In genomic region chr1:36683810-36684467, GRCm38 (mm10) we compare ENCODE assay signal across 9 mouse cellular contexts. TPM values are rescaled to one million over a fixed set of nuclear protein-coding genes. Genes with fewer than 3 reads are reported as not detected.
DNase-seq lines count a peak whose midpoint lies in the region; ATAC-seq and TF ChIP-seq lines count a peak whose summit lies in the region.
"Had no signal": no experiment of that assay in that cellular context is flagged by ENCODE, and none has a peak within 500 bp of the region (broad histone marks: within the 10 kb centered on the region; RNA-seq: fewer than 3 reads in every experiment).

No protein-coding gene starts in this region.

- TF ChIP-seq CTCF in brain, embryonic 14.5 days (IDR thresholded peaks at IDR 0.05; ENCODE audit: borderline replicate concordance, extremely low read depth, insufficient read depth, insufficient read length) = peak; percentile 83
- TF ChIP-seq CTCF in liver, postnatal 0 days (IDR thresholded peaks at IDR 0.05; ENCODE audit: low read depth) = peak; percentile 91
- TF ChIP-seq CTCF in testis, adult 2 months (IDR thresholded peaks at IDR 0.05; ENCODE audit: control insufficient read depth, insufficient read depth, insufficient replicate concordance, low read depth, low read length) = peak; percentile 62; the same call in 1 of the 2 replicates

- H3K36me3 ChIP-seq in liver, postnatal 0 days (replicated peaks; ENCODE audit: insufficient read depth, low read length) = no peaks in the 10 kb centered on the region
- no peaks in the 10 kb centered on the region for H3K36me3 ChIP-seq in neural tube, embryonic 15.5 days
- peaks cover 6% of the 10 kb centered on the region for H3K36me3 ChIP-seq in testis, adult 2 months (ENCODE audit: control insufficient read depth, insufficient read depth, low read length)

- TF ChIP-seq POLR2A in brain, embryonic 14.5 days (IDR thresholded peaks at IDR 0.05; ENCODE audit: borderline replicate concordance, extremely low read depth, insufficient read depth, insufficient read length, poor library complexity, severe bottlenecking) = no peak
- TF ChIP-seq POLR2A in testis, adult 2 months (IDR thresholded peaks at IDR 0.05; ENCODE audit: control insufficient read depth, low read depth, low read length) = no peak

- ATAC-seq in liver, postnatal 0 days = peak; percentile 88
- ATAC-seq in neural tube, embryonic 15.5 days (ENCODE audit: low FRiP score) = peak; percentile 75

- no peak overlapping the region for H3K27ac ChIP-seq in liver, postnatal 0 days (ENCODE audit: low read depth)
- H3K27ac ChIP-seq in neural tube, embryonic 15.5 days (replicated peaks) = no peak overlapping the region
- H3K27ac ChIP-seq in testis, adult 2 months (ENCODE audit: control insufficient read depth, insufficient read depth, low read depth, low read length) = no peak overlapping the region

- 5% methylated on average over 13 of the region's 13 CpGs for WGBS in large intestine, adult 2 months
- WGBS in liver, postnatal 0 days (ENCODE audit: insufficient replicate concordance) = 11% methylated on average over 13 of the region's 13 CpGs
- WGBS in neural tube, embryonic 15.5 days = 10% methylated on average over 13 of the region's 13 CpGs

- no peak overlapping the region for H3K4me2 ChIP-seq in liver, postnatal 0 days (ENCODE audit: low read depth, low read length)
- H3K4me2 ChIP-seq in neural tube, embryonic 15.5 days = no peak overlapping the region

- no peaks in the 10 kb centered on the region for H3K27me3 ChIP-seq in liver, postnatal 0 days (ENCODE audit: insufficient read depth, low read length)
- no peaks in the 10 kb centered on the region for H3K27me3 ChIP-seq in neural tube, embryonic 15.5 days (replicated peaks)
- H3K27me3 ChIP-seq in testis, adult 2 months (ENCODE audit: control insufficient read depth, insufficient read depth, low read length) = no peaks in the 10 kb centered on the region

- intact Hi-C loops in heart, postnatal 10 days (cut with DNase I) = loop anchor here (1.0 to 2.0 kb wide), 2 partner anchors 47 to 137 kb away; partner anchors contain the start of gene Ankrd39

- DNase-seq in CD8-positive naive resting alpha-beta T cell, adult 2 months (ENCODE audit: low read depth in 2 of 2, low spot score in 2 of 2) = peak; percentile 53 to 65
- DNase-seq in brain, embryonic 14.5 days (ENCODE audit: low read depth) = peak; percentile 92
- peak; percentile 79 for DNase-seq in fibroblast of lung, adult 2 months (ENCODE audit: low read depth)
- peak; percentile 86 to 87 for DNase-seq in heart, postnatal 10 days
- peak; percentile 57 for DNase-seq in large intestine, adult 2 months (ENCODE audit: low read depth, low spot score)
- DNase-seq in liver, postnatal 0 days = peak; percentile 77

- no peak overlapping the region for H3K9ac ChIP-seq in liver, postnatal 0 days (replicated peaks)
- H3K9ac ChIP-seq in neural tube, embryonic 15.5 days (replicated peaks) = no peak overlapping the region

- H3K9me3 ChIP-seq in liver, postnatal 0 days (ENCODE audit: low read length) = no peaks in the 10 kb centered on the region
- H3K9me3 ChIP-seq in neural tube, embryonic 15.5 days (replicated peaks) = no peaks in the 10 kb centered on the region

- H3K4me3 ChIP-seq in liver, postnatal 0 days (ENCODE audit: low read depth, low read length) = no peak overlapping the region
- H3K4me3 ChIP-seq in neural tube, embryonic 15.5 days (replicated peaks) = no peak overlapping the region
- peak overlapping the region; percentile 92 for H3K4me3 ChIP-seq in testis, adult 2 months (ENCODE audit: control insufficient read depth, low read depth, low read length)
- H3K4me3 ChIP-seq: erythroblast, embryonic 14.5 days had no signal

- TF ChIP-seq EP300 in liver, postnatal 0 days (IDR thresholded peaks at IDR 0.05; ENCODE audit: low read depth) = no peak

- no peaks in the 10 kb centered on the region for H3K4me1 ChIP-seq in liver, postnatal 0 days (ENCODE audit: insufficient read depth)
- 0 out of 2 replicates have a peak, but pooled peaks cover 2% of the 10 kb centered on the region for H3K4me1 ChIP-seq in neural tube, embryonic 15.5 days
- H3K4me1 ChIP-seq in testis, adult 2 months (ENCODE audit: control insufficient read depth, insufficient read depth, low read length) = peaks cover 9% of the 10 kb centered on the region

RNA-seq across cellular contexts. Expression of gene Fam178b, which starts 1.0 kb away (rescaled TPM):
- 0.22 and 0.32 TPM in 2 replicates for polyA plus RNA-seq in brain, embryonic 14.5 days (2012; rRNA removed)
- total RNA-seq in heart, postnatal 10 days (2021) = 1 to 10 TPM in 1 of 2 experiments, under 1 TPM in 1; 0.60 to 1.2 TPM
- 0.73 and 1.2 TPM in 2 replicates for polyA plus RNA-seq in large intestine, adult 2 months (2012; rRNA removed)
- 0.16 and 0.37 TPM in 2 replicates for polyA plus RNA-seq in liver, postnatal 0 days (2015; fragmentation: Nextera tagmentation; extraction: Ambion mirVana)
- polyA plus RNA-seq in neural tube, embryonic 15.5 days (2015; fragmentation: Nextera tagmentation; extraction: Ambion mirVana) = 0.27 and 0.51 TPM in 2 replicates
- 409 and 410 TPM in 2 replicates for polyA plus RNA-seq in testis, adult 2 months (2012; rRNA removed)

RNA-seq across cellular contexts. Expression of gene Cox5b, which starts 7.3 kb away (rescaled TPM):
- polyA plus RNA-seq in brain, embryonic 14.5 days (2012; rRNA removed) = 318 and 374 TPM in 2 replicates
- 1,000 to 10,000 TPM; 2,031 to 2,046 TPM for total RNA-seq in heart, postnatal 10 days (2021)
- polyA plus RNA-seq in large intestine, adult 2 months (2012; rRNA removed) = 760 and 804 TPM in 2 replicates
- polyA plus RNA-seq in liver, postnatal 0 days (2015; fragmentation: Nextera tagmentation; extraction: Ambion mirVana) = 620 and 664 TPM in 2 replicates
- polyA plus RNA-seq in neural tube, embryonic 15.5 days (2015; fragmentation: Nextera tagmentation; extraction: Ambion mirVana) = 808 and 899 TPM in 2 replicates
- polyA plus RNA-seq in testis, adult 2 months (2012; rRNA removed) = 313 and 378 TPM in 2 replicates

RNA-seq across cellular contexts. Expression of gene 4933424G06Rik, which starts 26.0 kb away (rescaled TPM):
- polyA plus RNA-seq in brain, embryonic 14.5 days (2012; rRNA removed) = 0.11 and 0.12 TPM in 2 replicates
- total RNA-seq in heart, postnatal 10 days (2021) = not detected
- polyA plus RNA-seq in large intestine, adult 2 months (2012; rRNA removed) = not detected in 2 replicates
- polyA plus RNA-seq in liver, postnatal 0 days (2015; fragmentation: Nextera tagmentation; extraction: Ambion mirVana) = not detected in 2 replicates
- 0.32 and 0.74 TPM in 2 replicates for polyA plus RNA-seq in neural tube, embryonic 15.5 days (2015; fragmentation: Nextera tagmentation; extraction: Ambion mirVana)
- polyA plus RNA-seq in testis, adult 2 months (2012; rRNA removed) = 36.9 and 53.7 TPM in 2 replicates
- polyA plus RNA-seq: erythroblast, embryonic 14.5 days had no signal

RNA-seq across cellular contexts. Expression of gene Actr1b, which starts 30.3 kb away (rescaled TPM):
- 208 and 288 TPM in 2 replicates for polyA plus RNA-seq in brain, embryonic 14.5 days (2012; rRNA removed)
- 100 to 1,000 TPM; 118 to 127 TPM for total RNA-seq in heart, postnatal 10 days (2021)
- 80.7 and 107 TPM in 2 replicates for polyA plus RNA-seq in large intestine, adult 2 months (2012; rRNA removed)
- 19.3 and 21.3 TPM in 2 replicates for polyA plus RNA-seq in liver, postnatal 0 days (2015; fragmentation: Nextera tagmentation; extraction: Ambion mirVana)
- polyA plus RNA-seq in neural tube, embryonic 15.5 days (2015; fragmentation: Nextera tagmentation; extraction: Ambion mirVana) = 122 TPM in 2 replicates
- polyA plus RNA-seq in testis, adult 2 months (2012; rRNA removed) = 42.7 and 44.5 TPM in 2 replicates

Comparison
In these comparisons a context has a peak if more than half of its experiments do, and no peak if none do; other contexts are left out.
1. RNA of gene Fam178b, which starts 1.0 kb away (polyA plus RNA-seq): 409 to 410 TPM in testis, adult 2 months; 0.73 to 1.2 TPM in large intestine, adult 2 months, 0.27 to 0.51 TPM in neural tube, embryonic 15.5 days, 0.22 to 0.32 TPM in brain, embryonic 14.5 days and 0.16 to 0.37 TPM in liver, postnatal 0 days; every median in the first group is over 100 times any median in the second.
2. RNA of gene 4933424G06Rik, which starts 26.0 kb away (polyA plus RNA-seq): 36.9 to 53.7 TPM in testis, adult 2 months; 0.32 to 0.74 TPM in neural tube, embryonic 15.5 days, 0.11 to 0.12 TPM in brain, embryonic 14.5 days, not detected in liver, postnatal 0 days and not detected in large intestine, adult 2 months; every median in the first group is over 10 times any median in the second.
3. Peak in every context shown above with its lines, with median percentiles within 50 percentile points of each other: DNase-seq and CTCF ChIP-seq.